Mouse (Mus musculus): Measurements from ENCODE around the gene Ddx23. TPM values are rescaled to one million over a fixed set of nuclear protein-coding genes. Genes with fewer than 3 reads are reported as not detected.

Gene Ddx23
- polyA plus RNA-seq, 1 experiment from 2014 or later: 17.8 TPM

DNA sequence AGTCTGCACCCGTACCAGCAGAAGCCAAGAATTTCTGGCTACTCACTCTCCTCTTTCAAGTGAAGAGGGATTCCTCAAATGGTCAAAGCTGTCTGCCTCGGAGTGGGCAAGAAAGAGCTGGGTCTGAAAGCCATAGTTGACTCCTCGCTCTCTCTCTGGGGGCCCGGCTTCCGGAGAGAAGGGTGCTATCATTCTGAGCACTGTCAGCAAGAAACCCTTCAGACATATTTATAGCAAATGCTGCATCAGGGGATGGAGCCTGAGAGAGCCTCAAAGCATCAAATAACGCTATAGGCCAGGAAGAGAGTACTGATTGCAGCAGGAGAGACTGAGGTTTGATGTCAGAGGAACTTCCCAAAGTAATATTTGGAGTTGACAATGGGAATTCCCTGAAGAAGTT is 33.2 kb downstream of the Ddx23 start:
- H3K4me3 ChIP-seq: no peak overlapping the region
- WGBS: 30% methylated on average over 6 of the region's 6 CpGs
- peak overlapping the region; percentile 48; the same call in 1 of the 2 replicates for H3K4me2 ChIP-seq
- no peak overlapping the region for H3K27ac ChIP-seq
- no peaks in the 10 kb centered on the region for H3K9me3 ChIP-seq (replicated peaks)
- no peaks in the 10 kb centered on the region for H3K36me3 ChIP-seq
- no peak for ATAC-seq (replicated peaks; ENCODE audit: insufficient number of reproducible peaks, insufficient read depth, low FRiP score, low read depth)
- H3K4me1 ChIP-seq (replicated peaks): peaks cover 61% of the 10 kb centered on the region
- H3K9ac ChIP-seq: no peak overlapping the region
- peaks cover 52% of the 10 kb centered on the region for H3K27me3 ChIP-seq

DNA sequence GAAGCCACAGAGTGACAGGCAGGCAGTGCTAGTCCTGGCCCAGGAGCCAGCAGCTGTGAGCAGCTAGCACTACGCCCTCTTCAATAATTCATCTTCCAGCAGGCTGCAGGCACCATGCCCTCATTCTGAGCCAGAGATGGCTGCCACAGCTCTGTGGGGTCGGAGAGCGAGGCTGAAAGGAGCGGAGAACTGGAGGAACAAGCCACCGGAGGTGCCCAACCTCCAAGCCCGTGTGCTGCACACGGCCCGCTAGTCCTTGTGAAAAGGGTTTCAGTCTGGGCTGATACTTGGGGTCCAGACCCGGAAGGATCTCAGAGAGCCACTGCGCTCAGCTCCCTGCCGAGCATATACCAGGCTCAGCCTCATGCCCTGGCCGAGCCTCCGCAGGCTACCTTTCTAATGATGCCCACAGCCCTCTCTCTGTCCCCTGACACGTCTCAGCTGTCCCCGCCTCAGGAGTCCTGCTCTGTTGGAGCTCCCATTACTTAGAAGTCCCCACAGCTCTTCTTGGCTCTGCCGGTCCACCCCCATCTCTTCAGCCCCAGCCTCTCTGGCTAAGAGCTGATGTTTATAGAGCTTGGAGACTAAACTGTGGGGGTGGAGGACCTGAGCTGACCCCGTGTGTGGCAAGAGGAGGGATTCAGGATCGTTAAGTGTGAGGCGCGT is 34.0 kb downstream of the Ddx23 start:
- Histone ChIP-seq H3K4me2 (peak overlapping the region; percentile 48), H3K27ac (0 out of 2 replicates have a peak overlapping the region, but pooled peaks have one; percentile 24), H3K4me1 (replicated peaks) (peaks cover 56% of the 10 kb centered on the region), H3K36me3 (no peaks in the 10 kb centered on the region), H3K9ac (no peak overlapping the region), H3K4me3 (peak overlapping the region; percentile 14), H3K9me3 (replicated peaks) (no peaks in the 10 kb centered on the region), H3K27me3 (peaks cover 45% of the 10 kb centered on the region)
- WGBS: 14% methylated on average over 20 of the region's 20 CpGs
- no peak for ATAC-seq (replicated peaks; ENCODE audit: insufficient number of reproducible peaks, insufficient read depth, low FRiP score, low read depth)

- H3K27ac ChIP-seq: peak overlapping the region; percentile 8; the same call in 1 of the 2 replicates
- WGBS: 79% methylated on average over 7 of the region's 7 CpGs
- H3K4me3 ChIP-seq: no peak overlapping the region
- H3K27me3 ChIP-seq: peaks cover 34% of the 10 kb centered on the region
- no peak overlapping the region for H3K9ac ChIP-seq
- peaks cover 46% of the 10 kb centered on the region for H3K4me1 ChIP-seq (replicated peaks)
- H3K4me2 ChIP-seq: peak overlapping the region; percentile 33
- H3K36me3 ChIP-seq: no peaks in the 10 kb centered on the region
- no peak for ATAC-seq (replicated peaks; ENCODE audit: insufficient number of reproducible peaks, insufficient read depth, low FRiP score, low read depth)
- H3K9me3 ChIP-seq (replicated peaks): no peaks in the 10 kb centered on the region
Observed at GRCm38 (mm10) chr15:98626487-98627212, 36.0 kb downstream of the Ddx23 start.

DNA sequence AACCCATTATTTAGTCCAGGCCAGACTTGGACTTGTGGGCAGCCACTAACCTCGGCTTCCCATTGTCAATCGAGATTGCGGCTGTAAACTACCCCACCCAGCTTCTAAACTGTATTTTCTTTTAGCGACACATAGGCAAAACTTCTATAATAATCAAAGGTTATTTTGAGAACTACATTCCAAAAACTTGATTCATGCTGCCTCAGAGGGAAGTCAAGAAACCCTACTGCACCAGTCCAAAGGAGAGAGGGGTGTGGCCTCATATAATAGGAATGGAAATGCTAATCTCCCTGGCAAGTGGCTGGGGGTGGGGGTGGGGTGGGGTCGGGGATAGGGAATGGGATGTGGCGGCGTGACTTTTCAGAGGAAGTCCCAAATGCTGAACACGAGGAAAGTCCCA is 36.6 kb downstream of the Ddx23 start:
- H3K9ac ChIP-seq: no peak overlapping the region
- peaks cover 28% of the 10 kb centered on the region for H3K27me3 ChIP-seq
- 16% methylated on average over 8 of the region's 8 CpGs for WGBS
- H3K4me3 ChIP-seq: no peak overlapping the region
- no peaks in the 10 kb centered on the region for H3K36me3 ChIP-seq
- H3K4me2 ChIP-seq: peak overlapping the region; percentile 33
- ATAC-seq (replicated peaks; ENCODE audit: insufficient number of reproducible peaks, insufficient read depth, low FRiP score, low read depth): no peak
- H3K9me3 ChIP-seq (replicated peaks): no peaks in the 10 kb centered on the region
- peaks cover 40% of the 10 kb centered on the region for H3K4me1 ChIP-seq (replicated peaks)
- peak overlapping the region; percentile 8 for H3K27ac ChIP-seq

GRCm38 (mm10) chr15:98623361-98623821 is 39.3 kb downstream of the Ddx23 start:
- Histone ChIP-seq H3K9ac (no peak overlapping the region), H3K4me1 (replicated peaks) (peaks cover 18% of the 10 kb centered on the region), H3K4me2 (no peak overlapping the region), H3K36me3 (no peaks in the 10 kb centered on the region), H3K4me3 (no peak overlapping the region), H3K9me3 (replicated peaks) (no peaks in the 10 kb centered on the region), H3K27me3 (peaks cover 11% of the 10 kb centered on the region; the same call in 1 of the 2 replicates), H3K27ac (no peak overlapping the region)
- 43% methylated on average over 5 of the region's 5 CpGs for WGBS
- ATAC-seq (replicated peaks; ENCODE audit: insufficient number of reproducible peaks, insufficient read depth, low FRiP score, low read depth): no peak

- no peak overlapping the region for H3K4me3 ChIP-seq
- H3K4me2 ChIP-seq: no peak overlapping the region
- H3K27me3 ChIP-seq: 0 out of 2 replicates have a peak, but pooled peaks cover 7% of the 10 kb centered on the region
- WGBS: 34% methylated on average over 6 of the region's 6 CpGs
- H3K27ac ChIP-seq: no peak overlapping the region
- H3K36me3 ChIP-seq: no peaks in the 10 kb centered on the region
- no peak for ATAC-seq (replicated peaks; ENCODE audit: insufficient number of reproducible peaks, insufficient read depth, low FRiP score, low read depth)
- H3K9ac ChIP-seq: no peak overlapping the region
- no peaks in the 10 kb centered on the region for H3K9me3 ChIP-seq (replicated peaks)
- peaks cover 14% of the 10 kb centered on the region for H3K4me1 ChIP-seq (replicated peaks)
Observed at GRCm38 (mm10) chr15:98622721-98623120, 40.0 kb downstream of the Ddx23 start.

DNA sequence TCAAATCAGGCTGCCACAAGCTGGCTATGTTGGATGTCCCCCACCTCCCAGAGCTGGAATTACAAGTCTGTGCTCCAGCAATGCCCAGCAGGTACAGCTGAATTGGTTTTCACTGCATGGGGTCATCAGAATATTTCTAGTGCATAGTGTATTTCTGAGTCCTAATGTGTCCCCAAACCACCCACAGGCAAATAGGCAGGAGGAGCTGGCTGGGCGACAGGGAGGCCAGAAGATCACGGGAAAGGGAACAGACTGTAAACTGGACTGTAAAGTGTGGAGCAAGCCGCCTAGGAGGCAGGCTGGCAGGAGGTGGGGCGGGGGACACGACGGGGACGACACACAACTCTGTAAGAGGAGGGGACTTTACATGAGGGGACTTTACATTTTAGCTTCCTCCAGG is 40.5 kb downstream of the Ddx23 start:
- Histone ChIP-seq H3K4me3 (no peak overlapping the region), H3K27ac (no peak overlapping the region), H3K36me3 (no peaks in the 10 kb centered on the region), H3K4me1 (replicated peaks) (peaks cover 14% of the 10 kb centered on the region), H3K27me3 (0 out of 2 replicates have a peak, but pooled peaks cover 7% of the 10 kb centered on the region), H3K4me2 (0 out of 2 replicates have a peak overlapping the region, but pooled peaks have one; percentile 2), H3K9me3 (replicated peaks) (no peaks in the 10 kb centered on the region), H3K9ac (no peak overlapping the region)
- ATAC-seq (replicated peaks; ENCODE audit: insufficient number of reproducible peaks, insufficient read depth, low FRiP score, low read depth): no peak
- WGBS: 22% methylated on average over 7 of the region's 7 CpGs

GRCm38 (mm10) chr15:98617176-98617537 is 45.5 kb downstream of the Ddx23 start:
- Histone ChIP-seq H3K4me2 (peak overlapping the region; percentile 43), H3K36me3 (no peaks in the 10 kb centered on the region), H3K27me3 (0 out of 2 replicates have a peak, but pooled peaks cover 2% of the 10 kb centered on the region), H3K4me1 (replicated peaks) (peaks cover 35% of the 10 kb centered on the region), H3K9me3 (replicated peaks) (no peaks in the 10 kb centered on the region), H3K27ac (no peak overlapping the region), H3K4me3 (no peak overlapping the region), H3K9ac (no peak overlapping the region)
- no peak for ATAC-seq (replicated peaks; ENCODE audit: insufficient number of reproducible peaks, insufficient read depth, low FRiP score, low read depth)
- WGBS: 1% methylated on average over 12 of the region's 12 CpGs

DNA sequence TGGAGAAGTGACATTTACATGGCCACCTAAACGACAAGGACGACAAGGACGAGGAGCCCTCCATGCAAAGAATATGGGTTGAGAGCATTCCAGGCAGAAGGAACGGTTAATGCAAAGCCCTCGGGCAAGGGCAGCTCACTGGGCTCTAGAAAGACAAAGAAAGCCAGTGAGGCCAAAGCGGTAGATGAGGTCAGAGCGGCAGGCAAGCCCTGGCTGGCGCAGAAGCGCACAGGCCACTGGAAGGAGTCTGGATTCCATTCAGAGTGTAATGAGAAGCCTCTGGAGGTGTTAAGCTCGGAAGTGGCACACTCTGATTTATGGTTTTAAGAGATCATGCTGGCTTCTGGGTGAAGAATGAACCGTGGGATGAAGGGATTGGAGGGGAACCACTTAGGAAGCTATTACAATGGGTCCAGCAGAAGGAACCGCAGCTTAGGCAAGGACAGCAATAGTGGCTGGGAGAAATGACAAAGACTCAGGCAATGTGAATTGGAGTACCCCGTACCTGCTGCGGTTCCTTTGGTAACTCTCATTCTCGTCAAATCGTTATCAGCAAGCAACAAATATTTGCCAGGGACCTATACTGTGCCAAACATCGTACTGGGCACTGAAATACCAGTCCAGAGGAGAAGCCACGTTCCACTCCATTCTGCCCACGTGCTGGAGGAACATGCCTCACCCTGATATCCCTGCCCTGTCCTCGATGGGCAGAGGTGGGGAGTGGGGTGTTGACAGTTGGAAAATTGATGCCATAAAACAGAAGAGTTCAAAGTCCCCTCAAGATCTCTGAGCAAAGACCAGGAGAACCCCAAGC is 46.1 kb downstream of the Ddx23 start:
- Histone ChIP-seq H3K27ac (peak overlapping the region; percentile 78), H3K4me3 (no peak overlapping the region), H3K9ac (no peak overlapping the region), H3K9me3 (replicated peaks) (no peaks in the 10 kb centered on the region), H3K36me3 (no peaks in the 10 kb centered on the region), H3K4me2 (peak overlapping the region; percentile 43), H3K27me3 (no peaks in the 10 kb centered on the region), H3K4me1 (replicated peaks) (peaks cover 34% of the 10 kb centered on the region)
- no peak for ATAC-seq (replicated peaks; ENCODE audit: insufficient number of reproducible peaks, insufficient read depth, low FRiP score, low read depth)
- WGBS: 28% methylated on average over 20 of the region's 20 CpGs

DNA sequence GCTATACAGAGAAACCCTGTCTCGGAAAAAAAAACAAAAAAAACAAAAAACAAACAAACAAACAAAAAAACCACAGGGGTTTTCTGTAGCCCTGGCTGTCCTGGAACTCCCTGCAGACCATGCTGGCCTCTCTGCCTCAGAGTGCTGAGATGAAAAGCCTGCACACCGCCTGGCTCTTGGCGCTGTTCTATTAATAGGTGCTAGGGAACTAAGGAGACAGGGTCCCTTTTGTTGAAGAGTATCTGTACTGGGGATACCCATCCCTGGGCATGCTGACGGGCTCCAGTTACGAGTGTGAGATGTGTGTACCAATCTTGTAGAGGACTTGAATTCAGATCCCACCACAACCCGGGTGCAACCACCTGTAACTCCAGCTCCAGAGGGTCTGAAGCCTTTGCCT is 46.9 kb downstream of the Ddx23 start:
- H3K4me2 ChIP-seq: no peak overlapping the region
- H3K9ac ChIP-seq: no peak overlapping the region
- H3K27me3 ChIP-seq: no peaks in the 10 kb centered on the region
- no peaks in the 10 kb centered on the region for H3K36me3 ChIP-seq
- peak overlapping the region; percentile 78; the same call in 1 of the 2 replicates for H3K27ac ChIP-seq
- no peak for ATAC-seq (replicated peaks; ENCODE audit: insufficient number of reproducible peaks, insufficient read depth, low FRiP score, low read depth)
- no peak overlapping the region for H3K4me3 ChIP-seq
- H3K4me1 ChIP-seq (replicated peaks): peaks cover 34% of the 10 kb centered on the region
- 49% methylated on average over 6 of the region's 6 CpGs for WGBS
- no peaks in the 10 kb centered on the region for H3K9me3 ChIP-seq (replicated peaks)

DNA sequence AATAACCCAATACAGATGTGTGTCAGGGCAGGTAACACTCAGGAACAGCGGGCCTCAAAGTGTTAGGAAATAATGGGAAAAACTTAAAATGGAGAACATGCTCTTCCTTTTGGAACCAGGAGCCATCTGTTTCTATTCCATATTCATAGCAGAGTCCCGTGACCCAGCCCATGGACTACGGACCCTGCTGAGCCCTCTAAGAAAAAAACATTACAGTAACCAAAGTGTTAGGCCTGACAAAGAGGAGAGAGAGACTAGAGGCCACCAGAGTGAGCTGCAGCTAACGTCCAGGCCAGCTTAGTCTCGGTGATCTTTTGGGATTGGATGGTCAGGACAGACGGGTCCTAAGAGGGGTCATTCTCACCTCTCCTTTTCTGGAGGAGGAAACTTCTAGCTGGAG is 47.7 kb downstream of the Ddx23 start:
- Histone ChIP-seq H3K4me2 (no peak overlapping the region), H3K9ac (peak overlapping the region; percentile 11; the same call in 1 of the 2 replicates), H3K27ac (peak overlapping the region; percentile 78), H3K4me1 (replicated peaks) (peaks cover 34% of the 10 kb centered on the region), H3K9me3 (replicated peaks) (no peaks in the 10 kb centered on the region), H3K36me3 (no peaks in the 10 kb centered on the region), H3K4me3 (no peak overlapping the region), H3K27me3 (no peaks in the 10 kb centered on the region)
- 53% methylated on average over 6 of the region's 6 CpGs for WGBS
- ATAC-seq (replicated peaks; ENCODE audit: insufficient number of reproducible peaks, insufficient read depth, low FRiP score, low read depth): no peak
